Mouse (Mus musculus): ENCODE measurements around the gene Ugt1a2.
"Not testable (repeated sequence)": the region's sequence is repeated elsewhere in the genome, so short reads cannot be mapped to it uniquely, and the experiment has no call there.

Ugt1a2 gene

GRCm38 (mm10) chr1:88200456-88200855 lies at the start of gene Ugt1a2:
Gene Ugt1a2 (plus strand): TSS chr1:88200601.
- DNase-seq (ENCODE audit: low read depth, low spot score), result no peak

GRCm38 (mm10) chr1:88158430-88158829 lies 42.0 kb upstream of the Ugt1a2 start:
- no peak for DNase-seq (ENCODE audit: low read depth, low spot score)

- no peak for DNase-seq (ENCODE audit: low read depth, low spot score)
Measured at GRCm38 (mm10) chr1:88165711-88166110, 34.7 kb upstream of the Ugt1a2 start, which contains the start of gene Ugt1a5. Gene Ugt1a5 (plus strand): TSS chr1:88166012.

DNA sequence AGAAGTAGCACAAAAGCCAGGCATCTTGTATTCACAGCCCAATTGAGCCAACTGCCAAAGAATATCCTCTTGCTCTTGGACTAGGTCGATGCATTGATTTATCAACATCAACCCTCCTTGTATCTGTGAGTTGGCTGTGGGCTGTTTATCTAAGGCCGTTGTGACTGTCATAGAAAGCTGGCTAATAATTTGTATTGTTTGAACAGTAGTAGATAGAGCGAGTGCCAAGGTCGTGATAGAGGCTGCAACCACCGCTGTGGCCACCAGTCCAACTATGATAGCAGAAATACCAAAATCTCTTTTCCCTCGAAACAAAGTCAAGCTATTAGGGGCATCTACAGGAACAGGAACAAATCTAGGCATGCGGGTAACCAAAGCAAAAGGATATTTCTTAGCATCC lies 28.2 kb upstream of the Ugt1a2 start:
- not testable (repeated sequence) for DNase-seq (ENCODE audit: low read depth, low spot score)

DNA sequence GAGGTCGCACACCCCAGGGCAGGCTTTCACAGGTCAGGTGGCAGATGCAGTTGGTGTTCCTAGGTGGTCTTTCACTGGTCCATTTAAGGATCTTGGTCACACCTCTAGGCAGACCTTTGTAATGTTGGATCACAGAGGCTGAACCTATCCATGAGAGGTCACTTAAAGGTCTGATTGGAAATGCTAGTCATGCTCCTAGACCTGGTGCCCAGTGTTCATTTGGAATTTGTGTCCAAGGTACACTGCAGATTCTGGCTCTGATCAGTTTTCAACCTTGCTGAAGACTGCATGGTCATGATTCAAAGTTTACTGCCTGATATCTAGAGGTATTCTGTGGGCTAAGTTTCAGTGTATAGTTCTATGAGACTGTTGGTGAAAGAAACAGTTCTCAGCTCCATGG lies 20.7 kb upstream of the Ugt1a2 start:
- DNase-seq (ENCODE audit: low read depth, low spot score), result no peak

DNA sequence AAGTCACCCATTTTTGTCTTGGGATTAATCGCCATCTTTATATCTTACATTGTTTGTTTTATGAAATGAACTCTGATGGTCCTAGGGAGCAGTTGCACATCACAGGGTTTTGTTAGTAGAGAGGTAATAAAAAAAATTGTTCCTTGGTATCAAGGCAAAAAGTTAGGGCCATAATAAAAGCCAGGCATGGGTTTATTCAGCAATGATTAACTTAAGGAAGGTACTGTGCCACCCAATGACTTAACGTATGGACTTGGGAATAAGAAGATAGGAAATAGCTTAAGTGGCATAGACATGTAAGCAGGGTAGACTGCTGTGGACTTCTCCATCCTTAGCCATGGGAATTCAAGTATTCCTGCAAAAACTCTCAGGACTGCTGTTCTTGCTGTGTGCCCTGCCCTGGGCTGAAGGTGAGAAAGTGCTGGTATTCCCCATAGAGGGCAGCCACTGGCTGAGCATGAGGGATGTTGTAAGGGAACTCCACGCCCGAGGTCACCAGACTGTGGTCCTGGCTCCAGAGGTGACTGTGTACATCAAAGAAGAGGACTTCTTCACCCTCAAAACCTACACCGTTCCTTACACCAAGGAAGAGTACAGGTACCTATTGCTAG lies 14.0 kb upstream of the Ugt1a2 start:
- no peak for DNase-seq (ENCODE audit: low read depth, low spot score)

DNA sequence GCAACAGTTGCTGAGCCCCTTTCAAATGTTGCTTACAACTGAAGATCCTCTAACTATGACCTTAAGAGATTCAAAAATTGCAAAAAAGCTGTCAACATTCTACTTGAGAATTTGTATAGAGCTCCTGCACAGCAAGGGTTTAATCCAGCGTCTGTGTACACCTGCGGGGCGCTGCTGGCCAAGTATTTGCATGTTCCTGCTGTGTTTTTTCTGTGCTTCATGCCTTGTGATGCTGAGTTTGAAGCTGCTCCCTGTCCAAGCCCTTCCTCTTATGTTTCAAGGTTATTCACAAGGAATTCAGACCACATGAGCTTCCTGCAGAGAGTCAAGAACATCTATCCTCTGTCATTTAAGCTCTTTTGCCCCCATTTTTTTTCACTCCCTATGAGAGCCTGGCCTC lies 8.3 kb upstream of the Ugt1a2 start:
- no peak for DNase-seq (ENCODE audit: low read depth, low spot score)

GRCm38 (mm10) chr1:88195687-88196086 lies 4.7 kb upstream of the Ugt1a2 start:
- no peak for DNase-seq (ENCODE audit: low read depth, low spot score)

DNA sequence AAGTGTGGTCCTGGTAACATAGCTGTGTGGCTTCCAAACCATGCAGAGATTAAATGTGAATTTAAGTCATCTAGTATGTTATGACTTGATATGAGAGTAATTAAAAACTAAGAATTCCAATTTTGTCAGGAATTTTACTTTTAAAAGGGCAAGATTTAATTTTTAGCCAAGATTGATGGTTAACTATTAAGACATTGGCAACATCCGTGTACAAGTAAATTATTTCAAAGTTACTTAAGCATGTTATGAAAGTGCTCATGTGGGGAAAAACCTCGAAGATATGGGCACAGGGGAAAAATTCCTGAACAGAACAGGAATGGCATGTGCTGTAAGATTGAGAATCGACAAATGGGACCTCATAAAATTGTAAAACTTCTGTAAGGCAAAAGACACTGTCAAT lies 3.0 kb upstream of the Ugt1a2 start:
- DNase-seq (ENCODE audit: low read depth, low spot score), result no peak

DNA sequence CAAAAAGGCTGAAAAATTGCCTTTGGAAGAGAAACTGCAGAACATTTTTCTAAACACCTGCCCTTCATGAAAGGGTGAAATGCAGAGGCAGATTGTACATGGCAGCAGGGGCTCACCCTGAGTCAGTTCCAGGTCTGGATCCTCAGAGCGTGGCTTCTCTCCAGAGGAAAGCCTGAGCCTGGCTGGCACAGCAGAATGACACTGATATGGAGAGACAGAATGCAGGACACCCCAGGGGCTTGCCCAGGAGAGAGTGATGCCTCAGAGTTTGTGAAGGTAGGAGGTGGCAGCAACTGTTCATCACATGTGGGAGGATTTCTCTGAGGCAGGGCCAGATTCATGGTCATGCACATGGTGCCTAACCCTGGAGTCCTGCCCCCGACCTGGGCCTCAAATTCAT lies 405 bp upstream of the Ugt1a2 start:
- no peak for DNase-seq (ENCODE audit: low read depth, low spot score)

DNA sequence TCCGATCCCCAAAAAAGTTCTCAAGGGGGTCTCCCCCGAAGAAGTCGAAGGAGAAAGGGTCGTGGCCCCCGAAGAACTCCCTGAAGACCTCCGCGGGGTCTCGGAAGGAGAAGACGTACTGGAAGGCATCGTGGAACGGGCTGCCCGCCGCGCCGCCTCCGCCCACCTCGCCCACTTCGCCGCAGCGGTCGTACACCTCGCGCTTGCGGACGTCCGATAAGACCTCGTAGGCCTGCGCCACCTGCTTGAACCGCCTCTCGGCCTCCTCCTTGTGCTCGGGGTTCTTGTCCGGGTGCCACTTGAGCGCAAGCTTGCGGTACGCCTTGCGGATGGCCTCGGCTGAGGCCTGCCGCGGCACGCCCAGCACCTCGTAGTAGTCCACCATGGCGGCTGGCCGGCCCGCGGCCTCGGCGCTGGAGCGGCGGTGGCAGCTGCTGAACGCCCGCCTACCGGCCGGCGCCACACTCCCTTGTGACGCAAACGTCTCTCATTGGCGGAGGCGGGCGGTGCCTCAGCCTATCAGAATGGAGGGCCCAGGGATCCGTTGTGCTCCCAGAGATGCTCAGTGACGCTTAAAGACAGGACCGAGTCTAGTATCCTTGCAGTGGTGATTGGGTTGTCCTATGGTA lies 5.0 kb downstream of the Ugt1a2 start, which contains the start of gene Dnajb3:
Dnajb3 (minus strand) TSS at position 489 of the 629 bp plus-strand sequence.
- peak; percentile 55 for DNase-seq (ENCODE audit: low read depth, low spot score)

GRCm38 (mm10) chr1:88206843-88207479 lies 6.6 kb downstream of the Ugt1a2 start:
- no peak for DNase-seq (ENCODE audit: low read depth, low spot score)

- no peak for DNase-seq (ENCODE audit: low read depth, low spot score)
Measured at GRCm38 (mm10) chr1:88211812-88212211, 11.4 kb downstream of the Ugt1a2 start, which contains the start of gene Ugt1a1. Gene Ugt1a1 (plus strand): TSS chr1:88211959.

GRCm38 (mm10) chr1:88212341-88213045 lies 12.1 kb downstream of the Ugt1a2 start:
- no peak for DNase-seq (ENCODE audit: low read depth, low spot score)

- no peak for DNase-seq (ENCODE audit: low read depth, low spot score)
Measured at GRCm38 (mm10) chr1:88213061-88213460, 12.7 kb downstream of the Ugt1a2 start.

DNA sequence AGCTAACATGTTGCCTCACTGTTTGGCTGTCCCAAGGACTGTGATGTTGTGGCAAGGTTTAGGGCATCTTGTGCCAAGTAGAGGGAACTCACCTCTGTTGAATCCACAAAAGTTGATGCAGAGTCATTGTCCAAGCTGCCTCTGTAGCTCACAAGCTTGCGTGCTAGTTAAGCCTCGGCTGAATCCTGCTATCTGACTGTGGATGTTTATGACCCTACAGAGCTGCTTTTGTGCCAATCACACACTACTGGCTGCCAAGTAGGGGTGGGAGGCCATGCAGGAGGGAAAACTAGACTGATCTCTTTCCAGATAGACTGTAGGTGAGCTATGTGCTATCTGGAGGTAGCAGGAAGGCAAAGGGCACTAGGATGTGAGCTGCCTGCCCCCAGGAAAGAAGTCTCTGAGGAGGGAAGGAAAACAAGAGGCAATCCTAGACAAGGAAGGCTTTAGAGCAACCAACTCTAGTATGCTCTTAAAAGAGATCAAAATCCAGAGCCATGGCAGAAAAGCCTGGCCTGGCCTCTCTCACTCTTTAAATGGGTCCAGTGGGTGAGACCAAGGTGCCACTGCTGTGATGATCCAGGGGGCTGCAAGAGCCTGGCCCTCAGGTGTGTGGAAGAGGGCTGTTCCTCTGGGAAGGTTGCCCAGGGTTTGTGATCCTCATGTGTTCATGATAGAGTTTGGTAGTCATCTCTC lies 13.5 kb downstream of the Ugt1a2 start:
- DNase-seq (ENCODE audit: low read depth, low spot score), result no peak

DNA sequence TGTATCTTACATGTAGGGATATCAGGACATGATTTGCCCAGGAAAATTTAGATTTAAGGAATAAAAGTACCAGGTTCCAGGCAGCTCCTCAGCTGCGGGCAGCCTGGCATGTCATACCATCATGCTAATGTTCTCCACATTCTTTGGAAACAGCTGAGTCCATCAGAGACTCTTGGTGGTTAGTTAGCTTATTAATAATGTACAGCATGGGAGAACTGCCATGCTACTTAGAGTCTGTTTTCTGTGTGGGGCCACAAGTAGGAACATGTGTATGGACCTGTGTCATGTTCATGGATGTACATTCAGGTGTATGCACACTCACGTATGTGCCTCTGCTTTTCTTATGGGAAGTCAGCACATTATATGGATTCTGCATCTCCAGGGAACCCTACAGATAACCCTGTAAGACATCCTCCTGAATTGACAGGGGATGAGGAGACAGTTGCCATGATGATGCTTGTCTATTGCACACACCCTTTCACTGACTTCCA lies 14.1 kb downstream of the Ugt1a2 start:
- DNase-seq (ENCODE audit: low read depth, low spot score), result no peak

- no peak for DNase-seq (ENCODE audit: low read depth, low spot score)
Measured at GRCm38 (mm10) chr1:88215466-88216380, 15.3 kb downstream of the Ugt1a2 start.

DNA sequence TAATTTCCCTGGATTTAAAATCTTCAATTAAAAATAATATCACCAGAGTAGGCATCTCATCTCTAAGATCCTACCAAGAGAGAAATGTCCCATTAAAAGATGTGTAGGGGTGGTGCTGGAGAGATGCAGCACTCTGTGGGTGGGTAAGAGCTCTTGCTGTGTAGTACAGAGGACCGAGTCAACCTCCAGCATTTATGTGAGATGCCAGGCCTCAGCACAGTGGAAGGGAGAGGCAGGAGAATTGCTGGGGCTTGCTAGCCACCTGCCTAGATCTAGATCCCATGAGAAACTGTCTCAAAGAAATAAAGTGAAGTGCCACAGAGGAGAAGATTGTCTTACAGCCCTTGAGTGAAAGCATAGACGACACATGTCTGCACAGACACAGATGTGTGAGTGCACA lies 16.1 kb downstream of the Ugt1a2 start:
- DNase-seq (ENCODE audit: low read depth, low spot score), result no peak

DNA sequence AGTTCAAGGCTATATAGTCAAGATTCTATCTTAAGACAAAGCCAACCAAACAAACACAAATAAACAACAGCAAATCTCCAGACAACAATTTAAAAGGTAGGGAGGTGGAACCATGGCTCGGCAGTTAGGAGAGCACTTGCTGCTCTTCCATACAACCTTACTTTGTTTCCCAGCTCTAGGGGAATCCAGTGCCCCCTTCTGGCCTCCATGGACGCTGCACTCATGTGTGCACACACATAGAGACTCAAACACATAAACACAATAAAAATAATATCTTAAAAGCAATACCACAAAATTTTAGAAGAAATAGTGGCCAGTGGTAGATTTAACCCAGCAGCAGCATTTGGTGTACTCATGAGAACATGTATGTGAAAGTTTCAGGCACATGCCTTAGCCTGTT lies 16.7 kb downstream of the Ugt1a2 start:
- DNase-seq (ENCODE audit: low read depth, low spot score), result no peak
